Mouse (Mus musculus) heart, postnatal 36 days (tissue): ENCODE results near the gene Olfr1217. TPM values are rescaled to one million over a fixed set of nuclear protein-coding genes. Genes with fewer than 3 reads are reported as not detected.
"Not testable (repeated sequence)": the region's sequence is repeated elsewhere in the genome, so short reads cannot be mapped to it uniquely, and the experiment has no call there.

Source experiments
- DNase-seq, 2 experiments: peaks; one replicate each; pipeline ENCODE4 v3.0.0; 2021 to 2022
- intact Hi-C: fragments of 180-260 bp; cut with DNase I; formaldehyde crosslinking; loops from one replicate; pipeline ENCODE4 v1.15.1; 2025
- total RNA-seq, 2 experiments: library from RNA; stranded (reverse); gene quantifications; 2 replicates each; pipeline ENCODE4 v1.2.3; 2021

The Olfr1217 gene
- not detected for total RNA-seq

- no peak for DNase-seq
- intact Hi-C loops = no loop called here
Observed at GRCm38 (mm10) chr2:89031965-89032364, at the start of gene Olfr1217. TSS of gene Olfr1217 (minus strand) at chr2:89032065.

- DNase-seq = no peak
- intact Hi-C loops = no loop called here
Observed at GRCm38 (mm10) chr2:89081487-89081886, 49.6 kb upstream of the Olfr1217 start.

GRCm38 (mm10) chr2:89061087-89061486 is 29.2 kb upstream of the Olfr1217 start, which contains the start of gene Olfr1218:
TSS of gene Olfr1218 (minus strand) at chr2:89061187.
- intact Hi-C loops = no loop called here
- DNase-seq = no peak

- DNase-seq, intact Hi-C loops: not testable (repeated sequence)
Observed at GRCm38 (mm10) chr2:89021436-89021835, 10.4 kb downstream of the Olfr1217 start.

- intact Hi-C loops = no loop called here
- no peak for DNase-seq
Observed at GRCm38 (mm10) chr2:89018240-89018639, 13.6 kb downstream of the Olfr1217 start, which contains the start of gene Olfr1216. TSS of gene Olfr1216 (minus strand) at chr2:89018340.

GRCm38 (mm10) chr2:89006873-89007272 is 25.0 kb downstream of the Olfr1217 start, which contains the start of gene Olfr1215:
TSS of gene Olfr1215 (minus strand) at chr2:89006973.
- intact Hi-C loops = no loop called here
- no peak for DNase-seq

- no peak for DNase-seq
- intact Hi-C loops = no loop called here
Observed at GRCm38 (mm10) chr2:88992553-88992952, 39.3 kb downstream of the Olfr1217 start, which contains the start of gene Olfr1214. TSS of gene Olfr1214 (minus strand) at chr2:88992653.

GRCm38 (mm10) chr2:88980181-88980580 is 51.7 kb downstream of the Olfr1217 start, which contains the start of gene Gm13762:
TSS of gene Gm13762 (minus strand) at chr2:88980281.
- intact Hi-C loops = no loop called here
- no peak for DNase-seq

Other genes with a start within 250 kb of the Olfr1217 start
- gene Olfr1201, start 239.0 kb downstream of the Olfr1217 start, total RNA-seq = not detected
- gene Olfr1202, start 217.6 kb downstream of the Olfr1217 start, total RNA-seq = not detected
- gene Olfr1205, start 202.3 kb downstream of the Olfr1217 start, total RNA-seq = not detected
- gene Olfr1204, start 182.8 kb downstream of the Olfr1217 start, total RNA-seq = not detected
- not detected for gene Olfr1206, start 168.8 kb downstream of the Olfr1217 start, total RNA-seq
- gene Olfr1208, start 129.8 kb downstream of the Olfr1217 start, total RNA-seq = not detected
- gene Olfr1209, start 116.9 kb downstream of the Olfr1217 start, total RNA-seq = not detected
- gene Olfr1211, start 94.0 kb downstream of the Olfr1217 start, total RNA-seq = not detected
- gene Olfr1212, start 78.1 kb downstream of the Olfr1217 start, total RNA-seq = not detected
- gene Gm13762, start 51.8 kb downstream of the Olfr1217 start, total RNA-seq = not detected
- gene Olfr1214, start 39.4 kb downstream of the Olfr1217 start, total RNA-seq = not detected
- not detected for gene Olfr1215, start 25.1 kb downstream of the Olfr1217 start, total RNA-seq
- not detected for gene Olfr1216, start 13.7 kb downstream of the Olfr1217 start, total RNA-seq
- not detected for gene Olfr1218, start 29.1 kb upstream of the Olfr1217 start, total RNA-seq
- not detected for gene Olfr1219, start 51.4 kb upstream of the Olfr1217 start, total RNA-seq
- gene Olfr1220, start 74.8 kb upstream of the Olfr1217 start, total RNA-seq = not detected
- not detected for gene Olfr1221, start 85.2 kb upstream of the Olfr1217 start, total RNA-seq
- gene Olfr1222, start 101.0 kb upstream of the Olfr1217 start, total RNA-seq = not detected
- gene Olfr1223, start 119.5 kb upstream of the Olfr1217 start, total RNA-seq = not detected
- gene Olfr1224-ps1, start 132.0 kb upstream of the Olfr1217 start, total RNA-seq = not detected
- not detected for gene Olfr1225, start 142.6 kb upstream of the Olfr1217 start, total RNA-seq
- not detected for gene Olfr1226, start 168.0 kb upstream of the Olfr1217 start, total RNA-seq
- not detected for gene Olfr1228, start 222.0 kb upstream of the Olfr1217 start, total RNA-seq